Mouse (Mus musculus) testis, adult 2 months (tissue): ENCODE measurements around the gene Ctf2.

Experiments
- CTCF ChIP-seq: fragments of 200-500 bp; IDR thresholded peaks from 2 replicates; pipeline ENCODE4 v1.5.1; 2012; ENCODE audit warnings: low read depth, mild to moderate bottlenecking, inconsistent platforms, low read length, moderate library complexity; ENCODE audit not compliant: control insufficient read depth, insufficient read depth, insufficient replicate concordance
- POLR2A ChIP-seq: fragments of 200-500 bp; IDR thresholded peaks from 2 replicates; pipeline ENCODE4 v1.6.1; 2012; ENCODE audit warnings: low read depth, mild to moderate bottlenecking, inconsistent platforms, low read length, moderate library complexity; ENCODE audit not compliant: control insufficient read depth

DNA sequence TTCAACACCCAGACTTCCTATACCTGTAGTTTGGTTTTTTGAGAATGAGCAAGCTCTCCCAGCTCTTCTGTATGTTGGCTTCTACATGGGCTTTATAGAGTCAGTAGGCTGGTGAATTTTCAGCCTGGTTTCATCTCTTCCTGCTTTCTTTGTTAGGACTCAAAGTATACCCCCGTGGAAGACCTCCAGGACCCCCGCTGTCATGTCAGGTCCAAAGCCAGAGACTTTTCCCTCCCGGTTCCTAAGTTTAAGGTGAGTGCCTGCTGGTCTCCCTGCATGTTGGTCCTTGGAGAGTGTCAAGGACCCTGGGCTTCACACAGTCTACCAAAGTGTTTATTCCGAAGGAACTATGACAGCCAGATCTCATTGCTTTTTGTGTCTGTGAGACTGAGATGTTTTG lies 46.4 kb upstream of the Ctf2 start:
- TF ChIP-seq CTCF (no peak), POLR2A (no peak)
